Mouse (Mus musculus): ENCODE measurements around the gene Hnrnpa1. TPM values are rescaled to one million over a fixed set of nuclear protein-coding genes. Genes with fewer than 3 reads are reported as not detected.
A peak's percentile ranks its signal among the peaks of the same experiment; 100 is the strongest.
"Not testable (repeated sequence)": the region's sequence is repeated elsewhere in the genome, so short reads cannot be mapped to it uniquely, and the experiment has no call there.

Gene Hnrnpa1
- polyA plus RNA-seq, 1 experiment from 2014 or later, result 1,133 TPM

GRCm38 (mm10) chr15:103256210-103256986 lies 16.2 kb downstream of the Hnrnpa1 start:
- WGBS, result 93% methylated on average over 6 of the region's 6 CpGs
- Histone ChIP-seq H3K27me3 (peaks cover 5% of the 10 kb centered on the region; the same call in 1 of the 2 replicates), H3K4me3 (no peak overlapping the region), H3K4me1 (peaks cover 30% of the 10 kb centered on the region), H3K27ac (no peak overlapping the region), H3K36me3 (no peaks in the 10 kb centered on the region), H3K9ac (no peak overlapping the region), H3K4me2 (no peak overlapping the region), H3K9me3 (no peaks in the 10 kb centered on the region)
- ATAC-seq (ENCODE audit: insufficient number of reproducible peaks, insufficient read depth, low FRiP score, low TSS enrichment, low read depth), result no peak

- no peaks in the 10 kb centered on the region for H3K36me3 ChIP-seq
- peaks cover 30% of the 10 kb centered on the region for H3K4me1 ChIP-seq
- H3K4me3 ChIP-seq, result peak within 1 kb of the TSS; percentile 6; the same call in 1 of the 2 replicates
- no peaks in the 10 kb centered on the region for H3K9me3 ChIP-seq
- H3K27me3 ChIP-seq, result peaks cover 5% of the 10 kb centered on the region; the same call in 1 of the 2 replicates
- peak within 1 kb of the TSS; percentile 48 for H3K4me2 ChIP-seq
- H3K27ac ChIP-seq, result no peak within 1 kb of the TSS
- ATAC-seq (ENCODE audit: insufficient number of reproducible peaks, insufficient read depth, low FRiP score, low TSS enrichment, low read depth), result no peak
- WGBS, result 15% methylated on average over 15 of the region's 15 CpGs
- peak within 1 kb of the TSS; percentile 51; the same call in 1 of the 2 replicates for H3K9ac ChIP-seq
Observed at GRCm38 (mm10) chr15:103257790-103258728, 17.8 kb downstream of the Hnrnpa1 start, which contains the start of gene Nfe2. Nfe2 (minus strand) TSS chr15:103258403.

- H3K4me3 ChIP-seq, result no peak overlapping the region
- peaks cover 30% of the 10 kb centered on the region for H3K4me1 ChIP-seq
- no peaks in the 10 kb centered on the region for H3K9me3 ChIP-seq
- no peak overlapping the region for H3K27ac ChIP-seq
- H3K36me3 ChIP-seq, result no peaks in the 10 kb centered on the region
- no peak overlapping the region for H3K4me2 ChIP-seq
- H3K27me3 ChIP-seq, result peaks cover 5% of the 10 kb centered on the region; the same call in 1 of the 2 replicates
- H3K9ac ChIP-seq, result no peak overlapping the region
- ATAC-seq (ENCODE audit: insufficient number of reproducible peaks, insufficient read depth, low FRiP score, low TSS enrichment, low read depth), result no peak
- WGBS, result 84% methylated on average over 5 of the region's 5 CpGs
Observed at GRCm38 (mm10) chr15:103259162-103259561, 18.9 kb downstream of the Hnrnpa1 start.

GRCm38 (mm10) chr15:103259989-103260388 lies 19.8 kb downstream of the Hnrnpa1 start:
- no peak for ATAC-seq (ENCODE audit: insufficient number of reproducible peaks, insufficient read depth, low FRiP score, low TSS enrichment, low read depth)

GRCm38 (mm10) chr15:103264794-103265193 lies 24.6 kb downstream of the Hnrnpa1 start:
- H3K9ac ChIP-seq, result no peak overlapping the region
- no peaks in the 10 kb centered on the region for H3K9me3 ChIP-seq
- no peak overlapping the region for H3K27ac ChIP-seq
- peaks cover 4% of the 10 kb centered on the region; the same call in 1 of the 2 replicates for H3K4me1 ChIP-seq
- WGBS, result 84% methylated on average over 2 of the region's 2 CpGs
- no peaks in the 10 kb centered on the region for H3K27me3 ChIP-seq
- H3K4me2 ChIP-seq, result no peak overlapping the region
- no peak overlapping the region for H3K4me3 ChIP-seq
- ATAC-seq (ENCODE audit: insufficient number of reproducible peaks, insufficient read depth, low FRiP score, low TSS enrichment, low read depth), result no peak
- no peaks in the 10 kb centered on the region for H3K36me3 ChIP-seq

More at GRCm38 (mm10) chr15:103259989-103260388, 19.8 kb downstream of the Hnrnpa1 start:
- H3K4me2 ChIP-seq, result no peak overlapping the region
- WGBS, result 31% methylated on average over 1 of the region's 1 CpGs
- H3K27ac ChIP-seq, result no peak overlapping the region
- H3K4me1 ChIP-seq, result peaks cover 22% of the 10 kb centered on the region
- H3K9me3 ChIP-seq, result no peaks in the 10 kb centered on the region
- H3K9ac ChIP-seq, result no peak overlapping the region
- H3K36me3 ChIP-seq, result no peaks in the 10 kb centered on the region
- peaks cover 5% of the 10 kb centered on the region; the same call in 1 of the 2 replicates for H3K27me3 ChIP-seq
- H3K4me3 ChIP-seq, result no peak overlapping the region

GRCm38 (mm10) chr15:103268903-103269302 lies 28.7 kb downstream of the Hnrnpa1 start:
- WGBS, result 83% methylated on average over 4 of the region's 4 CpGs

GRCm38 (mm10) chr15:103272419-103273279 lies 32.4 kb downstream of the Hnrnpa1 start, which contains the start of gene Copz1:
Copz1 (plus strand) TSS chr15:103272714.
- peak within 1 kb of the TSS; percentile 67 for H3K4me2 ChIP-seq
- H3K9ac ChIP-seq, result peak within 1 kb of the TSS; percentile 88
- peaks cover 14% of the 10 kb centered on the region for H3K4me1 ChIP-seq
- H3K36me3 ChIP-seq, result no peaks in the 10 kb centered on the region
- H3K27me3 ChIP-seq, result no peaks in the 10 kb centered on the region
- WGBS, result under 1% methylated on average over 38 of the region's 38 CpGs
- ATAC-seq (ENCODE audit: insufficient number of reproducible peaks, insufficient read depth, low FRiP score, low TSS enrichment, low read depth), result peak; percentile 99
- H3K4me3 ChIP-seq, result peak within 1 kb of the TSS; percentile 73
- no peaks in the 10 kb centered on the region for H3K9me3 ChIP-seq
- peak within 1 kb of the TSS; percentile 44; the same call in 1 of the 2 replicates for H3K27ac ChIP-seq

More at GRCm38 (mm10) chr15:103268903-103269302, 28.7 kb downstream of the Hnrnpa1 start:
- Histone ChIP-seq H3K9me3 (no peaks in the 10 kb centered on the region), H3K9ac (no peak overlapping the region), H3K4me1 (peaks cover 6% of the 10 kb centered on the region), H3K27ac (no peak overlapping the region), H3K27me3 (no peaks in the 10 kb centered on the region), H3K36me3 (no peaks in the 10 kb centered on the region), H3K4me3 (no peak overlapping the region), H3K4me2 (no peak overlapping the region)
- no peak for ATAC-seq (ENCODE audit: insufficient number of reproducible peaks, insufficient read depth, low FRiP score, low TSS enrichment, low read depth)

GRCm38 (mm10) chr15:103275943-103276342 lies 35.7 kb downstream of the Hnrnpa1 start:
- not testable (repeated sequence) for H3K9ac ChIP-seq; H3K4me2 ChIP-seq; H3K4me3 ChIP-seq; H3K27ac ChIP-seq; H3K9me3 ChIP-seq; ATAC-seq (ENCODE audit: insufficient number of reproducible peaks, insufficient read depth, low FRiP score, low TSS enrichment, low read depth); H3K36me3 ChIP-seq; H3K27me3 ChIP-seq
- H3K4me1 ChIP-seq, result peaks cover 18% of the 10 kb centered on the region
- 96% methylated on average over 3 of the region's 3 CpGs for WGBS

- H3K9me3 ChIP-seq, result no peaks in the 10 kb centered on the region
- H3K27me3 ChIP-seq, result no peaks in the 10 kb centered on the region
- H3K4me1 ChIP-seq, result peaks cover 18% of the 10 kb centered on the region
- H3K4me2 ChIP-seq, result no peak overlapping the region
- no peak for ATAC-seq (ENCODE audit: insufficient number of reproducible peaks, insufficient read depth, low FRiP score, low TSS enrichment, low read depth)
- WGBS, result 49% methylated on average over 7 of the region's 7 CpGs
- 0 out of 2 replicates have a peak overlapping the region, but pooled peaks have one; percentile 32 for H3K9ac ChIP-seq
- H3K36me3 ChIP-seq, result 0 out of 2 replicates have a peak, but pooled peaks cover 2% of the 10 kb centered on the region
- H3K27ac ChIP-seq, result no peak overlapping the region
- no peak overlapping the region for H3K4me3 ChIP-seq
Observed at GRCm38 (mm10) chr15:103277949-103278348, 37.7 kb downstream of the Hnrnpa1 start.

GRCm38 (mm10) chr15:103279750-103280149 lies 39.5 kb downstream of the Hnrnpa1 start:
- 64% methylated on average over 3 of the region's 3 CpGs for WGBS

More at GRCm38 (mm10) chr15:103279750-103280149, 39.5 kb downstream of the Hnrnpa1 start:
- Histone ChIP-seq H3K27me3 (no peaks in the 10 kb centered on the region), H3K9ac (no peak overlapping the region), H3K4me1 (peaks cover 7% of the 10 kb centered on the region; the same call in 1 of the 2 replicates), H3K4me3 (no peak overlapping the region), H3K27ac (no peak overlapping the region), H3K36me3 (0 out of 2 replicates have a peak, but pooled peaks cover 5% of the 10 kb centered on the region), H3K4me2 (no peak overlapping the region), H3K9me3 (no peaks in the 10 kb centered on the region)
- no peak for ATAC-seq (ENCODE audit: insufficient number of reproducible peaks, insufficient read depth, low FRiP score, low TSS enrichment, low read depth)
